Mouse (Mus musculus) Muller cell, postnatal 12 days (primary cell): ENCODE measurements around the gene Scaf1.

Source experiments
- DNase-seq: peaks from one replicate; pipeline ENCODE4 v3.0.0-alpha.2; 2015; ENCODE audit errors: inconsistent ontology term

Scaf1 gene

DNA sequence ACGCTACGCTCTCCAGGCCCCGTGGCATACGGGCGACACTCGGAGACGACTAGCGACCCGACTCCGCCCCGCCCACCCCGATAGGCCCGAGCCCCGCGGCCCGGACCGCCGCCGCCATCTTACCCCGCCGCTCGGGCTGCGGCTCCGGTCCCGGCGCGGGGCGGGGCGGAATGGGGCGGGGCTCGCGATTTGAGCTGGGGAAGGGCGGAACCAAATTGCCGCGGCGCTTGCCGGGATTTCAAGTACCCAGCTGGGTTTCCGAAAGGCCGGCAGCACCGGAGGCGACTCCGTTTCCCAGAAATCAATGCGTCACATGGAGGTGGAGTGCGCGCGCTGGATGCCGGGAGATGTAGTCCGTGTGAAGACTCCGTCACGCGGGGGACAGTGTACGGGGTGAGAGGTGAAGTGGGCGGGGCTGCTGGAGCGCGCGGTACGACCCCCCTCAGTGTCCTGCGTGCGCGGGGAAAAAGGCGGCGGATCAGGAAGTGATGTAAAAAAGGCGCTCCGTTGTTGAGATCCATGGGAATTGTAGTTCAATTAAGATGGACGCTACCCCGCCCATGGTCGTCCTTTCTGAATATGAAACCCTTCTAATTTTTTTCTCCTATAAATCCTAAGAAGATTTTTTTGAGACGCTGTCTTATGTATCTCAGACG is at the start of gene Scaf1:
TSS of gene Scaf1 (minus strand) at position 407 of the 656 bp plus-strand sequence.
- peak; percentile 99 for DNase-seq

DNA sequence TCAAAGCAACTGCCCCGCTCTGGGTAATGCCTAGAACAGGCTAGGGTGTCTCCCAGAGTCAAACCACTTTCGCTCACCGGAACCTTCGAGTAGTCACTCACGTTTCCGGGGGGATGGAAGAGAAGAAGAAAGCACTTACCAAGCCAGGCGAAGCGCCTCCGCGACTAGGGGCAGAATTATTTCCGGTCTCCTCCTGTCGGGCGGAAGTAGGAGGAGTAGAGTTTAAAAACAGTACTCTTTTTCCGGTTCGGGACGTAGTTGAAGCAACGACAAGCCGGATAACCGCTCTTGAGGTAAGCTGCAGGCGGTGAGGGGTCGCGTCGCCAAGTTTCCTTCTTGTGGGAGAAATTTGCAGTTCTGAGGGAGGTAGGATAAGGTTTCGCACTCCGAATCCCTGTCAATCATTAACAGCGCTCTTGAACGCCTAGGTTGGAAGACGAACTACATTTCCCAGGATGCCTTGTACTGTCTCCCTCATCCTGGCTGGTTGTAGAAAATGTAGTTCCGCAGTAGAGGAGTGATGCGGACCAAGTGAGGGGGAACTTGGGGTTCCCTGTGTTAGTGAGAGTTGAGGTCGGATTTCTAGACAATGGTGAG is 46.2 kb upstream of the Scaf1 start, which contains the start of the genes Nosip and Prrg2:
TSS of gene Nosip (plus strand) at position 191 of the 597 bp plus-strand sequence.
TSS of gene Prrg2 (minus strand) at position 439 of the 597 bp plus-strand sequence.
- DNase-seq: peak; percentile 93

DNA sequence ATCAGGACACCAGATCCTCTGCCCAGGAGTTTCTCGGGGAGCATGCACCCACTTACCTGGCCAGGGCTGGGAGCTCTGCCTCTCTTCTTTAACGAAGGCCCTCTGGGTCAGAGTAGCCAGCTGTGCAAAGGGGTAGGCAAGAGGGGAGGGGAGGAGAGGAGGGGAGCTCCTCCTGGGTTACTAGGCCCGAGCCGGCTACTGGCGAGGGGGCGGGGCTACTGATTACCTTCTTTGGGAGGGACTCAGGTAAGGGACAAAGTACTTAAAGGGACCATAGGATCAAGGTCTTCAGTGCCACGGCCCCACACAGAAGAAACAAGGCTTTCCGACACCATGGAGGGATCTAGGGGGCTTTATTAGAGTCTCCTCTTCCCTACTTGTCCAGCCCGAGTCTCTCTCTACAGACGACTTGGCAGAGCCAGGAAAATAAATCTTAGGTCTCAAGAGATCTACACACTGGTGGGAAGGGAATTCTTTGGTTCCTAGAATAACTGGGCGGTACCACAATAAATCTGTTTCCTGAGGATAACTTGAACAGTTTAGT is 45.4 kb upstream of the Scaf1 start:
- no peak for DNase-seq

DNA sequence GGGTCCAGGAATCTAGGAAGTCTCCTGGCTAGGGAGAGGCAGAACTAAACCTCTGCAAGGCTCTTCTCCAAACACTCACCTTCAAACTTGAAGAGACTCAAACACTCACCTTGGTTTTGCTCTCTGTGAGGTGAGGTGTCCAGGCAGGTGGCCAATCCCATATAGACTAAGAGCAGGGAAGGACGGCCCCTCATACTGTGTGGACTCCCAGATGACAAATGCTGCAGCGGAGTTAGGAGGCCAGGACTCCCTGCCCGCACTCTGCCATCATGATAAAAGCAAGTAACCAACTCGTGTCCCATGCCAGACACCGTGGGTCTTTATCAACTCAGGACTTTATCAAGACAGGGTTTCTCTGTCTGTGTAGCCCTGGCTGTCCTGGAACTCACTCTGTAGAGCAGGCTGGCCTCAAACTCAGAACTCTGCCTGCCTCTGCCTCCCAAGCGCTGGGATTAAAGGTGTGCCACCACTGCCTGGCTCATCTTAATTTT is 44.5 kb upstream of the Scaf1 start:
- DNase-seq: no peak

DNA sequence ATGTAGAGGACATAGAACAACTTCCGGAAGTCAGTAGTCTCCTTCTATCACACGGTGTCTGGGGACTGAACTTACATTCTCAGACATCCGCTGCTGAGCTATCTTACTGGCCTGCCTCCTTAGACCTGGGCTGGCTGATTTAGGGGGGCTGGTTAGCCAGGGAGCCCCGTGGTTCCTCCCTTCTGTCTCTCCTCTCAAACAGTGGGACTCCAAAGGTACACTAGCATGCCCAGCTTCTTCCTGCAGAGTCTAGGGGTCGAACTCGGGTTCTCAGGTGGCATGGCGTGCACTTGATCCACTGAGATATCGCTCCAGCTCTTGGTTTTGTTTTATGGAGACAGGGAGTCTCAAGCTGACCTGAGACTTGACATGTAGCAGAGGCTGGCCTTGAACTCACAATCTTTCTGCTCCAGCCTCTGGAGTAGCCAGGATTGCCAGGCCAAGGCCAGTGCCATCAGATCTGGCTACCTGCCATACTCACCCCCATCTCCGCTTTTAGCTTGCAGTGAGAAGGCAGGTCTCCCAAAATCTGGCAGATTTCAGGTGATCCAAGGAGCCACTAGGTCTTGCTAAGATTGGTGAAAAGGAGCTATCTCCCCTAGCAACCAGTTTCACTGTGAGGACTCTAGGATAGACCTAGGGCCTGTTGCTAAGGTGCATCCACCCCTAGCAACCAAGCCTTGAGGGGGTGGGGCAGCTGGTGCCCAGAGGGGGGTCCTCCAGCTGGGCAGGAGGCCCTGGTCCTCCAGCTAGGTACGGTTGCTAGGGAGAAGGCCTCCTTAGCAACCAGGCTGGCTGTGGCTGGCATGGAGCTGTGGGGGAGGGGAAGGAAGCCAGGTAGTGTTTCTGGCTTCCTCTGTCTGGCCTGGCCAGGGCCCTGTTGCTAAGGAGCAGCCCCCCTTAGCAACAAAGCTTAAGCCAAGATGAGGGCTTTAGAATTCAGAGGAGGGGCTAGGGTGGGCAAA is 42.7 kb upstream of the Scaf1 start:
- DNase-seq: no peak

DNA sequence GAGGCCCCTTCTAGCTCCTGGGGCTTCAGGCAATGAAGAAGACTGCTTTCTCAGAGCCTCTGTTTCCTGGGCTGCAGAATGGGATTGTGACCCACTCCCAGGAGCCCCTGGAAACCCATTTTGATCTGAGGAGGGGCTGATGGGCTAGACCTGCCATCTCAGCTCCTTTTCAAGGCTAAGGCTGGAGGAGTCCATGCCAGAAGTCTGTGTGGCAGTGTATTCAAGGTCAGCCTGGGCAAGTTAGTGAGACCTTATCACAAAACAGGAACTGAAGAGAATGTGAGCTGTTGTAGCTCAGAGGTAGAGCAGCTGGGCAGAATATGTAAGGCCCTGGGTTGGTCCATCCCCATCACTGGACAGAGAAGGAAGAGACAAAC is 40.8 kb upstream of the Scaf1 start:
- DNase-seq: no peak

DNA sequence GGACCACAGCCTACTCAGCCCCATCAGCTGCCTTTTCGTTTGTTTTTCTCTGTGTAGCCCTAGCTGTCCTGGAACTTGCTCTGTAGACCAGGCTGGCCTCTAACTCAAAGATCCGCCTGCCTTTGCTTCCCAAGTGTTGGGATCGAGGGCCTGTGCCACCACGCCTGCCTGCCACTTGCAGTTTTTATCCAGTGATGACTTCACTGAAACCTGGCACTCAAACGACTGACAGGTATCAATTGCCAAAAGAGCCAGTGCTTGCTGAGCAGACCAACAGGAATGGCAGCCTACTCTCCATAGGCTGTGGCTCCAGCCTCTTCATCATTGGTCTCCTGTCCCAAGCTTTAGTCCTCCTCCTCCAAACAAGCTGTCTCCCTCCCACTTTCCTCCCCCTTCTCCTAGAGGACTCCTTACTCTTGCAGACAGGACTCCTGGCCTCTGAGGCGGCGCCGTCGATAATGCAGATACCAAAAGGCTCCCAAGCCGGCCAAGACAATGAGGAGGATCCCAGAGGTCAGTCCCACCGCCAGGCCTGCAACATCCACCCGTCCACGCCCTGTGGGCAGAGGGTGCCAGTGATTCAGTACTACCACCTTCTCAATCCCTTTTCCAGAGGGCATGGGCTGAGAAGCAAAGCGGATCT is 40.3 kb upstream of the Scaf1 start:
- DNase-seq: no peak

DNA sequence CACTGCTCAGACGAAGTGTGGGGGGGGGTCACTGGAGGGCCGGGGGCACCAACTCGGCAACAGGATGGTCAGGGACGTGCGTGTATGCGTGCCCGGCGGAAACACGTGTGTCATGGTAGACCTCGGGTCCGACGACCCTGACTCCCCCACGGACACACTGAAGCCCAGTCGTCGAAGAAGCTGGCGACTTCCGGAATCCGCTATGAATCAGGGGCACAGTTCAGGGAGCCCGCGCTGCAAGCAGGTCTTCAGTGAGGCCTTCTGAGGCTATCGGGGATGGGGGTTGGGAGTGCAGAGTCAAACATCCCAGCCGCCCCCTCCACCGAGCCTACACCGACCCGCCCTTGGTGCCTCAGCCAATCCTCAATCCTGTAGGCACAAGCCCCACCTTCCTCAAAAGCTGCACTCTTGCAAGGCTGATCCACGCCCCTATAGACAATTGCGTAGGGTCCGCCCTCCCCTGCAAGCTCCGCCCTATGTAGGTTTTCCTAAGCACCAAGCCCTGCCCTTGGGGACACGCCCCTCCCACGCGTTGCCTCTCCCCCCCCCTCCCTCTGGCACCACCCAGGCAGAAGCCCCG is 37.9 kb upstream of the Scaf1 start:
- peak; percentile 99 for DNase-seq

DNA sequence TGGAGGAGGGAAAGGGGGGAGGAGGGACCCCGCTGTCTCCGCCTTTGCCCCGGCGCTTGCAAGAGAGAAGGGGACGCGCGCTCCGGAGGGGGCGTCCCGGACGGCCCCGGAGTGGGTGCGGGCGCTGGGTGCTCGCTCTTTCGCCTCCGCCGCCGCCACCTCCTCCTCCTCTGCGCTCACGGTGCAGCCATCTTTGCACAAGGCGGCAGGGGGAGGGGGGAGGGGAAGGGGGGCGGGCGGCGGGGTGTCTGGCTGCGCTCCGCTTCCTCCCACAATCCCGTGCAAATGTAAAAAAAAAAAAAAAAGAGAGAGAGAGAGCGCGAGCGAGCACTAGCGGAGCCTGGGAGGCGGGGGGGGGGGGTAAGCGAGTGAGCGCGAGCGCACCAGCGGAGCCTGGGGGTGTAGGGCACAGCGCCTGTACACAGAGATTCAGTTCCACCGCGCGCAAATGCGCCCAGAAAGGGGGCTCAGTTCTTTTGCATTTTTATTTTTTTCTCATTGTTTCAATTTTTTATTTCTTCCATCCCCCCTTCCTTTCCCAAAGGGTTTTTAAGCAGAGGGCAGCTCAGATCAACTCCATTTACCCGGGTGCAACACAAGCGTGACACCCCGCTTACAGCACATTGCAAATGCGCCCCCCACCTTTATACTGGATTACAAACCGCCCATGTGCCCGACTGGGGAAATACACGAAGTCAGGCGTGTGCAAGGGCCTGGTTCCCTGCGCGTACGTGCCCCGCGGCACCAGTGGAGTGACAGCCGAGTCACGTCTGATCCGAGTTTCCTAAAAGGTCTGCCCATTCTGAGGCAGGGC is 37.2 kb upstream of the Scaf1 start:
- DNase-seq: peak; percentile 93

DNA sequence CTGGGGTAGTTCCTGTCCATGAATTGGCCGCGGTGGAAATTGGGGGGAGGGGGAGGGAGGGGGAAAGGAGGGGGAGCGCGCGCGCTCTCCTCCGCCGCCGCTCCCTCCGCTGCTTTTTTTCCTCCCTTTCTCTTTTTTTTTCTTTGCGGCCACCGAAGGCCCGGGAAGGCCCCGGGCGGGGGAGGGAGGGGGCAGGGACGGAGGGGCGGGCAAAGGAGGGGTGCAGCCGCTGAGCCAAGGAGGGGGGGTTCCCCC is 36.6 kb upstream of the Scaf1 start, which contains the start of gene Prr12:
TSS of gene Prr12 (minus strand) at position 20 of the 255 bp plus-strand sequence.
- no peak for DNase-seq

DNA sequence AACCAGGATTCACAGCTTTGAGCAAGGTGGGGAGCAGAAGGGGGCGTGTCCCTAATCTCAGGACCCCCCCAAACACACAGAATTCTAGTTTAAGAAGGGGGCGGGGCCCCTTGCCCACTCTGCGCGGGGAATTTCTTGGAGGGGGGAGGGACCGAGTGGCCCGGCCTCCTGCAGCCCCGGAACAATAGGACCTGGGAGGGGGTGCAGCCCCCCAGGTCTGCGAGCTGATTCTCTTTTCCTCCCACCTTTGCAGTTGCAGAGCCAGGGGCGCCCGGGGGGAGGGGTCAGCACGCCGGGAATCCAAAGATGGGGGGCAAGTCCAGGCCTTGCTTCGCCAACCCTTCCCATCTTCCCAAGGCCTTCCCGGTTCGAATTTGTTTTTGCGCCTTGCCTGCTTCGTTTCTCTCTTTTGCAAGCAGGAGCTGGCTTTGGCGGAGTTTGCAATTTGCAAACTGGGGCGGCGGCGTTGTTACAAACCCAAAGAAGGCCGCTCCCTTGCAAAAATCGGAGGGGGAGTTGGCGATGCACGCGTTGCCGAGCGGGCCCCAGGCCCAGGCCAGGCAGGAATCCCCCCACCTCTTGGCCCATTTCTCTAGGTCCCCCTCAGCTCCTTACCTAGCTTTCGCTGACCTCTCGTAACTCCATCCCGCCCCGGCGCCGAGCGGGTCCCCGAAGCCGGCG is 36.2 kb upstream of the Scaf1 start:
- no peak for DNase-seq

DNA sequence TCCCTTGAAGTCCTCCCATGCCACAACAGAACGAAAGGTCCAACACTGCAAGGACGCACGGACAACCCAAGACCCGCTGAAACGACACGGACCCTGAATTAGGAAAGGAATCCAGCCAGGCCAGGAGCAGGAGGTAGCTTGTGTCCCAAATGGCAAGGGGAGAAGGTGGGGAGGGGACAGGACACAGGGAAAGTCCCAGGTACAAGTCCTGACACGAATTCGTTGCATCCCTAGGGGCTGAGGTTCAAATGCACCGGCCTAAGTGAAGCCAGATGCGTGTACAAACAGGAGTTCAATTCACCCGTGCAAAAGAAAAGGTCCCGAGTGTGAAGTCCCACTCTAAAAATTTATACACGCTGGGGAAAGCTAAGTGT is 35.4 kb upstream of the Scaf1 start:
- DNase-seq: peak; percentile 46

DNA sequence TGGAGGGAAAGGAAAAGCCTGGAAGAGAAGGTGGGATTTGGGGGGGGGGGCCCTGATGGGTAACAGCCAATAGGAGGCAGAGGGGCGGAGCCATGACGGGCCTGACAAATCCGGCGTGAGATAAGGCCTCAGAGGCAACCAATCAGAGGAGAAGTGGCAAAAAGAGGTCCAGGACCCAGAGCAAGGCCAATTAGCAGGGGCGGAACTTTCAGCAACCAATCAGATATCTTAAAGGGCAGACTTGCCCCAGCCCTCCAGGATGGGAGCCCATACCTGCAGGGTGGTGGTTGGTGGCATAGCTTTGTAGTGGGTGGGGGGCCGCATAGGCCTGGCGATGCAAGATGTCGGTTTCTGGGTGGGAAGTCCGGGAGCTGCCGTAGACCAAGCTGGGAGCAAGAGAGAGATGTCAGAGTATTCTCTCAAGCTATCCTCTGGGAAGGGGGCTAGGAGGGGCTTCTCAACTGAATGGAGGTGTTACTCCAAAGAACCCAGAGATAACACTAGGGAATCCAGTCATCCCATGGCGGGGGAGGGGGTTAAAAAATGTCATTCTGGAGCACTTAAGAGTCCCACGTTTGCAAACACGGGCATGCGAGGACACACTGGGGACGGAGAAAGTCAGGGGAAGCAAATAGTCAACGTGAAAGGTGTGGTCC is 34.9 kb upstream of the Scaf1 start:
- peak; percentile 84 for DNase-seq

DNA sequence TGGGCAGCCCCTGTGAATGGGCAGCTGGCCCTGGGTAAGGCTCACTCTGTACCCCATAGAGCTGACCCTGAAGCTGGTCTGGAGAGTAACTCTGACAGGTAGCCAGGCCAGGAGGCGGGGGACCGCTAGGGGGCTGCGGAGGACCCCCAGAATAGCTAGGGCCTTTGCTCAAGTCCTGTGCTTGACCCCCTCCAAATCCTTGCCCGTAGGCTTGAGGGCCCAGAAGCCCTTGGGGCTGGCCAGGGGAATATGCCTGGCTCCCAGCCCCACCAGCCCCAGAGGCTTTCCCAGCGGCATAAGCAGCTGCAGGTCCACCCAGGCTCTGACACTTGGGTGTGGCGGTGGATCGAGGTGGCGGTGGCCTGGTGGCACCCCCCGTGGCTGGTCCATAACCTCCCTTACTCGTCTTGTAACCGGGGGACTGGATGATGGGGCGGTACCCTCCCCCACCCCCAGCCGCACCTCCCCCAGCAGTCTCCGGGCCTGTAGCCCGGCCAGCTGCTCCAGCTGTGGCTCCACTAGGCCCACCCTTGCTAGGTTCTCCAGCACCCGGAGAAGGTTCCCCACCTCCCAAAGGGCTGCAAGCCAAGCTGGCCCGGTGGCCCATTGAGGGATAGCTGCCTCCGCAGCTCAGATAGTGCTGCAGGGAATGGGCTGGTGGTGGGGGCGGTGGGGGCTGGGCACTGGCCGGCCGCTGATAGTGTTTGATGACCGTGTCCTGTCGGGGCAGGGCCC is 32.9 kb upstream of the Scaf1 start:
- DNase-seq: no peak

DNA sequence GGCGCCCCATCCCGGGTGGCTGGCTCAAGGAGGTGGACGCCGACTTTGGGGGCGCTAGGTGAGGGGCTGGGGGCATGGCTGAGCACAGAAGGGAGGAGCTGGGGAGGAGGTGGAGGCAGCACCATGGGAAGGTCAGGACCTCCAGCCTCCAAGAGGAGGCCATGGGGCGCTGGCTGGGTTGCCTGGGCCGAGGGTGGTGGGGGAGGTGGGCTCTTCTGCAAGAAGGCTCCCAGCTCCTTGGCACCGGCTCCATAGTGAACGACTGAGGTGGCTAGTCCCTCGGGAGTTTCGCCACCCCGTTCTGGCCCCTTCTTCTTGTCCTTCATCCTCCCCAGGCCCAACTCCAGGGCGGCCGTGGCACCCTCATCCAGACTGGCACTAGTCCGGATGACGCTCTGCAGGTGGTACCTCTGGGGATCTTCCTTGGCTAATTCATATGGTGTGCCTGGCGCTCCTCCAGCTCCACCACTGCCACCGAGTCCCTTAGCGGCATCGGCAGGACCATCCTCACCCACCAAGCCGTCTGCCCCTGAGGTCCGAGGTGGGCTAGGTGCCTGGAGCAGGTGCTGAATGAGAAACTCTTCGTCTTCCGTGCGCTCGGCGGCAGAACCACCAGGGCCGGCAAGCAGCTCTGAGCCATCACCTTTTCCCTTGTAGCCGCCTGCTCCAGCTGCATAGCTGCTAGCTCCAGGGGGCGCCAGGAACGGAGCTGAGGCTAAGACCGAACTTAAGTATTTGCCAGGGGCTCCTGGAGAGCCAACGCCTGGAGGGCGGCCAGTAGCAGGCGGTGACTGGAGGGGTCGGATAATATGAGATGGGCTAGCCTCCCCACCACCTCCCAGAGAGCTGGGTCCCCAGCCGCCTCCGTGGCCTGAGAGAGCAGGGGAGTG is 32.1 kb upstream of the Scaf1 start:
- no peak for DNase-seq

DNA sequence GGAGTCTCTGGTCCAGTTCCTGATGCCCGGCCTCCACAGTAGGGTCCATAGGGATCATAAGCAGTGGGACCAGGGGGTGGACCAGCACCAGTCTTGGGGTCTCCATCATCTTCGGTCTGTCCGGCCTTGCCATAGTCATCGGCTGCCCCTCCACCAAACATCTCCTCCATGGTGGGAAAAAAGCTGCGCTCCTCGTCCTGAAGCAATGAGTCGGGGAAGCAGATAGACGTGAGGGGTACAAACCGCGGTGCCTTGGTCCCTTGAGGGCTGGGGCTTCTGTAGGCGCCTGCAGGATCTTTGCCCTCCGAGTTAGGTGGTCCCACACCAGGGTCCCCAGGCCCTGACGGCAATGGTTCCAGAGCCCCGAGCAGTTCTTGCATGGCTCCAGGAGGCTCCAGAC is 31.3 kb upstream of the Scaf1 start:
- DNase-seq: no peak

DNA sequence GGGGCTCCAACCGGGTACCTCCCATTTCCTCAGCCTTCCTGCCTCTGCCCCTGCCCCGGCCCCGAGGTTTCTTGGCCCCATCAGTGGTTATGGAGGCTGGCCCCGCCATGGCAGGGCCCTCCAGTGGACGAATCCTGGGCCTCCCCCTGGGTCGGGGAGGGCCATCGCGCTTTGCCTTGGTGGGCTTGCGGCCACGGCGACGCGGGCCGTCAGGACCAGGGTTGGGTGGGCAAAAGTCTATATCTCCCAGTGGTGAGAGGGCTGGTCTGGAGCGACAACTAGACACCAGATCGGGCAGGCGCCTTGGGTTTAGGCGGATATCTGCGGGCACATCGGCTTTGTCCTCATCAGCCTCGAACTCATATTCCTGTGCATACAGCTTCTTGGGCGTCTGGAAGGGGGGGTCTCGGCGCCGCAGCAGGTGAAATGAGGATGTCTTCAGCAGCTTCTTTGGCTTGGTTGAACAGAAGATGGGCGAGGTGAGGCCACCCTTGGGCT is 30.7 kb upstream of the Scaf1 start:
- no peak for DNase-seq
